Mouse (Mus musculus): ENCODE data around the gene Extl2. TPM values are rescaled to one million over a fixed set of nuclear protein-coding genes. Genes with fewer than 3 reads are reported as not detected.

The Extl2 gene
- polyA plus RNA-seq, 1 experiment from 2014 or later: 31.0 TPM

DNA sequence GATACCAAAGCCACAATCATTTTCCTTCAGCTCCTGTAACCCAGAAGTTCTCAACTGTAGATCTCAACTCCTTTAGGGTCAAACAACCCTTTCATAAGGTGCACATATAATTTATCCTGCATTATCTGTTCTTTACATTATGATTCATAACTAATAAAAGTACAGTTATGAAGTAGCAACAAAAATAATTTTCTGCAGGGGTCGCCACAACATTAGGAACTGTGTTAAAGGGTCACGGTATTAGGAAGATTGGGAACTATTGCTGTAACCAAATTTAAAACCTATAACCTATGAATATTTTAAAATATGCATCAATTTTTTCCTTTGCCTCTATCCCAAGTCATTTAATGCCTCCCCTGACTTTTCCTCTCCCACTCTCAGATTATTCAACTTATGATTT is 38.7 kb downstream of the Extl2 start:
- Histone ChIP-seq H3K27me3 (ENCODE audit: control insufficient read depth, insufficient read depth, low read length) (no peaks in the 10 kb centered on the region), H3K4me2 (replicated peaks; ENCODE audit: low read depth, low read length) (no peak overlapping the region), H3K4me3 (ENCODE audit: low read depth, low read length) (no peak overlapping the region), H3K4me1 (replicated peaks; ENCODE audit: control insufficient read depth, insufficient read depth, low read length) (no peaks in the 10 kb centered on the region), H3K36me3 (ENCODE audit: control insufficient read depth, insufficient read depth, low read length) (no peaks in the 10 kb centered on the region), H3K27ac (ENCODE audit: low read depth, low read length) (no peak overlapping the region), H3K9ac (ENCODE audit: low read depth, low read length) (no peak overlapping the region), H3K9me3 (ENCODE audit: control insufficient read depth, low read length) (no peaks in the 10 kb centered on the region)
- ATAC-seq (ENCODE audit: low FRiP score) (no peak), DNase-seq (ENCODE audit: low spot score) (no peak)
- WGBS: 91% methylated on average over 2 of the region's 2 CpGs

DNA sequence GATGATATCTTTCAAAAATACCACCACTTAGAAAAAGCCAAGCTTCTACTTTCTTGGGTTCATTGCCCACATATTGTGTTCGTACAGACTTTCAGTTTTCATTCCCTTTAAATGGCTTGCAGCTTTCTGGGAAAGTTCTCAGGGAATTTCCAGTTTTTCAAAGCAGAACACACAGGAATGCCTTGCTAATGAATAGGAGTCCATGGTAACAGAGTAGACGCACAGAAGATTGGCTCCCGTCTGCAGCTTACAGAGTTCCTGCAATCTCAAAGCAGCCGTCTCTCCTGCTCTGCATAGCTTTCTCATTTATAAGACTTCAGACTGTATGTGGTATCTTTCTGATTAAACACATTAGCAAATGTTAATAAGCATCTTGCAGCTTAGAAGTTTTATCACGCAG is 39.8 kb downstream of the Extl2 start:
- no peak overlapping the region for H3K9ac ChIP-seq (ENCODE audit: low read depth, low read length)
- ATAC-seq (ENCODE audit: low FRiP score): 0 out of 2 replicates have a peak, but pooled peaks have one; percentile 47
- 62% methylated on average over 5 of the region's 5 CpGs for whole genome bisulfite sequencing
- H3K9me3 ChIP-seq (ENCODE audit: control insufficient read depth, low read length): no peaks in the 10 kb centered on the region
- no peak overlapping the region for H3K4me2 ChIP-seq (replicated peaks; ENCODE audit: low read depth, low read length)
- no peaks in the 10 kb centered on the region for H3K36me3 ChIP-seq (ENCODE audit: control insufficient read depth, insufficient read depth, low read length)
- no peak for DNase-seq (ENCODE audit: low spot score)
- no peaks in the 10 kb centered on the region for H3K27me3 ChIP-seq (ENCODE audit: control insufficient read depth, insufficient read depth, low read length)
- H3K4me1 ChIP-seq (replicated peaks; ENCODE audit: control insufficient read depth, insufficient read depth, low read length): no peaks in the 10 kb centered on the region
- H3K4me3 ChIP-seq (ENCODE audit: low read depth, low read length): no peak overlapping the region
- no peak overlapping the region for H3K27ac ChIP-seq (ENCODE audit: low read depth, low read length)

DNA sequence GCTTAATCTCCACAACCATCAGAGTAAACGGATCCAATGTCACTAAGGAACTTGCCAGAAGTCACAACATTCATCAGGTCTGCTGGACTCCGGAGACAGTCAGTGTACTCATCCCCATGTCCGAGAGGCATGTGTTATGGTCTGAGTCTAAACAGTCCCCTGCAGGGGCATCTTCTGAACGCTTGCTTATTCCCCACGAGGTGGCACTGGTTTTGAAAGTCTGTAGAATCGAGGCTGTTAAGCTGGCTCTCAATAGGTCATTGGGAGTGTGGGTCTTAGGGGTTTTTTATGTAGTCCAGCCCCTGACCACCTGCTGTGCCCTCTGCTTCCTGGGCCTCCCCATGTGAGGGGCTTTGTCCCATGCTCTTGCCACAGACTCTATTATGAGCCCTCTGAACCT is 49.8 kb downstream of the Extl2 start:
- Histone ChIP-seq H3K4me2 (replicated peaks; ENCODE audit: low read depth, low read length) (no peak overlapping the region), H3K4me1 (replicated peaks; ENCODE audit: control insufficient read depth, insufficient read depth, low read length) (no peaks in the 10 kb centered on the region), H3K9ac (ENCODE audit: low read depth, low read length) (no peak overlapping the region), H3K4me3 (ENCODE audit: low read depth, low read length) (no peak overlapping the region), H3K9me3 (ENCODE audit: control insufficient read depth, low read length) (no peaks in the 10 kb centered on the region), H3K27me3 (ENCODE audit: control insufficient read depth, insufficient read depth, low read length) (no peaks in the 10 kb centered on the region), H3K27ac (ENCODE audit: low read depth, low read length) (no peak overlapping the region), H3K36me3 (ENCODE audit: control insufficient read depth, insufficient read depth, low read length) (no peaks in the 10 kb centered on the region)
- no peak for ATAC-seq (ENCODE audit: low FRiP score)
- no peak for DNase-seq (ENCODE audit: low spot score)
- 70% methylated on average over 6 of the region's 6 CpGs for WGBS

DNA sequence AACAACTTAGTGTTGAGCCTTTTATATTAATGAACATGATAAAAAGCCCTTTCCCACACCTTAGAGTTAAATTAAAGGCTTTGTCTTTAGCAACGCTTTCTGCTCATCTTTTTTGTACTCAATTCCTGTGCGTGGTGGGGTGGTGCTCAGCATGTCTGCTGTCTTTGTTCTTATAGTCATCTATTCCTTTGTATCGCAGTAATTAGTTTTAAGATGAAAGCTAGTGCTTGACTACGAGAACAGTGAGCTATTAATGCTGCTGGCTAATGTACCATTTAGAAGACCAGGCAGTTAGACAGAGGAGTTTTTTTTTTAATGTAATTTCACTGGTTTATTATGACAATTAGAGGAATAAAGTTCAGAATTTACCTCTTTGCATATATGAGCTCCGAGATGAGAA is 53.1 kb downstream of the Extl2 start:
- H3K36me3 ChIP-seq (ENCODE audit: control insufficient read depth, insufficient read depth, low read length): no peaks in the 10 kb centered on the region
- H3K4me2 ChIP-seq (replicated peaks; ENCODE audit: low read depth, low read length): no peak overlapping the region
- H3K27me3 ChIP-seq (ENCODE audit: control insufficient read depth, insufficient read depth, low read length): no peaks in the 10 kb centered on the region
- no peaks in the 10 kb centered on the region for H3K4me1 ChIP-seq (replicated peaks; ENCODE audit: control insufficient read depth, insufficient read depth, low read length)
- WGBS: 64% methylated on average over 5 of the region's 5 CpGs
- H3K27ac ChIP-seq (ENCODE audit: low read depth, low read length): no peak overlapping the region
- ATAC-seq (ENCODE audit: low FRiP score): no peak
- DNase-seq (ENCODE audit: low spot score): no peak
- H3K9ac ChIP-seq (ENCODE audit: low read depth, low read length): no peak overlapping the region
- no peak overlapping the region for H3K4me3 ChIP-seq (ENCODE audit: low read depth, low read length)
- H3K9me3 ChIP-seq (ENCODE audit: control insufficient read depth, low read length): no peaks in the 10 kb centered on the region

DNA sequence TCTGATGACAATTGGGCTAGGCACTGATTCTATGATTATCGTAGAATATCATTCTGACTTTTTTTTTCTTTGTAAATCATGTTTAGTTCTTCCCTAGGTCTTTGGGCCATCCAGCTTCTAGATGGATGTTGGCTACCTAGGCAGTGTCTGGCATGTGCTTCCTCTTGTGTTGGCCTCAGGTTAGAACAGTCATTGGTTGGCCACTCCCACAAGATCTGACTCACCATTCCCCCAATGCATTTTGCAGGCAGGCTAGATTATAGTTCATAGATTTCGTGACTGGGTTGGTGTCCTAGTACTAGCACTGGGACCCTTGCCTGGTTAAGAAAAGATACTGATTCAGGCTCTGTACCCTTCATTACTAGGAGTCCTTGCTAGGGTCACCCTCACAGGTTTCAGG is 54.9 kb downstream of the Extl2 start:
- Histone ChIP-seq H3K9ac (ENCODE audit: low read depth, low read length) (no peak overlapping the region), H3K27me3 (ENCODE audit: control insufficient read depth, insufficient read depth, low read length) (no peaks in the 10 kb centered on the region), H3K36me3 (ENCODE audit: control insufficient read depth, insufficient read depth, low read length) (no peaks in the 10 kb centered on the region), H3K9me3 (ENCODE audit: control insufficient read depth, low read length) (no peaks in the 10 kb centered on the region), H3K4me2 (replicated peaks; ENCODE audit: low read depth, low read length) (no peak overlapping the region), H3K4me1 (replicated peaks; ENCODE audit: control insufficient read depth, insufficient read depth, low read length) (no peaks in the 10 kb centered on the region), H3K4me3 (ENCODE audit: low read depth, low read length) (no peak overlapping the region), H3K27ac (ENCODE audit: low read depth, low read length) (no peak overlapping the region)
- DNase-seq (ENCODE audit: low spot score) (no peak), ATAC-seq (ENCODE audit: low FRiP score) (no peak)
- 93% methylated on average over 2 of the region's 2 CpGs for WGBS

DNA sequence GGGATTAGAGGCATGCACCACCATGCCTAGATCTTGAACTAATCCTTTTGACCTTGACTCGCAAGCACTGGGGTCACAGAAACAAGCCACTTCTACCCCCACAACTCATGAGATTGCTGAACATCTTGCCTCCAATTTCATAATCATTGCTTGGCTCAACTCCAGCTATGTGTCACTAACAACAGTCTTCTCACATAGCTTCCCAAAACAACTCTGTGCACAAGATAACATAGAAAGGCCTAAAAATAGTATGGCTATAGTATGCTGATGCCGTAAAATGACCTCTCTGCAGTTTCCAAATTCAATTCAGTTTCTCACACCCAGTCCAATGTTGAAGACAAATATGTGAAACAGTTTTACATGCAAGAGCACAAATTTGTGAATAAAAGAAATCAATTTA is 65.3 kb downstream of the Extl2 start:
- WGBS: 87% methylated on average over 2 of the region's 2 CpGs
- no peak overlapping the region for H3K4me2 ChIP-seq (replicated peaks; ENCODE audit: low read depth, low read length)
- no peaks in the 10 kb centered on the region for H3K4me1 ChIP-seq (replicated peaks; ENCODE audit: control insufficient read depth, insufficient read depth, low read length)
- ATAC-seq (ENCODE audit: low FRiP score): no peak
- H3K27me3 ChIP-seq (ENCODE audit: control insufficient read depth, insufficient read depth, low read length): no peaks in the 10 kb centered on the region
- H3K4me3 ChIP-seq (ENCODE audit: low read depth, low read length): no peak overlapping the region
- H3K36me3 ChIP-seq (ENCODE audit: control insufficient read depth, insufficient read depth, low read length): no peaks in the 10 kb centered on the region
- no peak for DNase-seq (ENCODE audit: low spot score)
- H3K9ac ChIP-seq (ENCODE audit: low read depth, low read length): no peak overlapping the region
- H3K27ac ChIP-seq (ENCODE audit: low read depth, low read length): no peak overlapping the region
- H3K9me3 ChIP-seq (ENCODE audit: control insufficient read depth, low read length): no peaks in the 10 kb centered on the region

DNA sequence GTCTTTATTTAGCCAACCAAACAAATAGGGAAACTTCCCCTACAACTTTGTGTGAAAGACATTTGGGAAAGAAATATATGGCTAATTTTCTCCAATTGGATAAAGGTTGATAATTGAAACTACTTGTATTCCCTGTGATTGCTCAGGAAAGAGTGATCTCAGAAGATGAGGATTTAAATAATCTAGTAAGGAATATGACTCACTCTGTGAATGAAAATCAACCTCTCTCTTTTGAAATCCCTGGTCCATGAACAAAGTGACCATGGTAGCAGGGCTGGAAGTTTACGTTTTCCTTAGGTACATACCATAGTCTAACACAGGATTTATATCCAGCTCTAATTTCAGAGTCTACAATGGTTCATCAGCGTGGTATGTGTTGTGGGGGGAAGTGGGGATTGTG is 69.5 kb downstream of the Extl2 start:
- Histone ChIP-seq H3K9me3 (ENCODE audit: control insufficient read depth, low read length) (no peaks in the 10 kb centered on the region), H3K27ac (ENCODE audit: low read depth, low read length) (no peak overlapping the region), H3K36me3 (ENCODE audit: control insufficient read depth, insufficient read depth, low read length) (no peaks in the 10 kb centered on the region), H3K4me3 (ENCODE audit: low read depth, low read length) (no peak overlapping the region), H3K4me2 (replicated peaks; ENCODE audit: low read depth, low read length) (no peak overlapping the region), H3K27me3 (ENCODE audit: control insufficient read depth, insufficient read depth, low read length) (no peaks in the 10 kb centered on the region), H3K9ac (ENCODE audit: low read depth, low read length) (no peak overlapping the region), H3K4me1 (replicated peaks; ENCODE audit: control insufficient read depth, insufficient read depth, low read length) (no peaks in the 10 kb centered on the region)
- DNase-seq (ENCODE audit: low spot score) (no peak), ATAC-seq (ENCODE audit: low FRiP score) (no peak)
- WGBS: 88% methylated on average over 2 of the region's 2 CpGs

DNA sequence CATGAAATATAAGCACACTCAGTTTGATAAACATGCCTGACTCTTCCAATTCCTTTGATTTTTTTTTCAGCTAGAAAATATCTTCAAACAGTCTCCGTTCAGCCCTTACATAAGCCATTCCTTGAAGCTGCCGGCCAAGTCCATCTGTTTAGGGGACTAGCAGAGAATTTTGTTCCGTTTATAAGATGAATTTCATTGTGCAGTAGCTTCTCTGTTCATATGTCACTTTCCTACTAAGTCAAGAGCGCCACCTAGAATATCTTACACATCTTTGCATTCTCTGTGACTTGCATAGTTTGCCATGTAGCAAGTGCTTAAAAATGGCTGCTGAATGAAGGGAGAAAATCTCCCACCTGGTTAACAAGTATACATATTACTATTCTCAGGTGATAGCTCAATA is 71.2 kb downstream of the Extl2 start:
- H3K27ac ChIP-seq (ENCODE audit: low read depth, low read length): no peak overlapping the region
- DNase-seq (ENCODE audit: low spot score) (no peak), ATAC-seq (ENCODE audit: low FRiP score) (no peak)
- H3K4me1 ChIP-seq (replicated peaks; ENCODE audit: control insufficient read depth, insufficient read depth, low read length): no peaks in the 10 kb centered on the region
- H3K4me3 ChIP-seq (ENCODE audit: low read depth, low read length): no peak overlapping the region
- no peak overlapping the region for H3K9ac ChIP-seq (ENCODE audit: low read depth, low read length)
- no peaks in the 10 kb centered on the region for H3K27me3 ChIP-seq (ENCODE audit: control insufficient read depth, insufficient read depth, low read length)
- no peaks in the 10 kb centered on the region for H3K9me3 ChIP-seq (ENCODE audit: control insufficient read depth, low read length)
- H3K4me2 ChIP-seq (replicated peaks; ENCODE audit: low read depth, low read length): no peak overlapping the region
- WGBS: 76% methylated on average over 4 of the region's 4 CpGs
- no peaks in the 10 kb centered on the region for H3K36me3 ChIP-seq (ENCODE audit: control insufficient read depth, insufficient read depth, low read length)
